Mouse (Mus musculus) adrenal gland, postnatal 36 days (tissue): ENCODE results near the gene Prlhr. TPM values are rescaled to one million over a fixed set of nuclear protein-coding genes. Genes with fewer than 3 reads are reported as not detected.

Experiments used
- DNase-seq, 2 experiments: peaks; one replicate each; pipeline ENCODE4 v3.0.0; 2021; ENCODE audit warnings: mixed read lengths in 1 of 2
- total RNA-seq, 2 experiments: library from RNA; stranded (reverse); gene quantifications; 2 replicates each; pipeline ENCODE4 v1.2.3; 2021

Gene Prlhr
- total RNA-seq, 2 experiments from 2014 or later = 0.23 to 0.50 TPM

GRCm38 (mm10) chr19:60432347-60433129 lies 35.6 kb downstream of the Prlhr start:
- DNase-seq = no peak

- peak in 1 of 2 experiments; percentile 11 for DNase-seq
These were observed 50.5 kb downstream of the Prlhr start for GRCm38 (mm10) chr19:60417611-60418010.

Other genes with a start within 250 kb of the Prlhr start
- gene Fam204a, start 241.6 kb downstream of the Prlhr start, total RNA-seq = 10 to 100 TPM; 25.1 to 36.7 TPM
- gene Cacul1, start 112.7 kb upstream of the Prlhr start, total RNA-seq = 10 to 100 TPM; 42.3 to 44.7 TPM